Mouse (Mus musculus) brain, embryonic 14.5 days (tissue): ENCODE data around the gene Papss1.

Experiments
- CTCF ChIP-seq: fragments of 200-500 bp; IDR thresholded peaks from 2 replicates; pipeline ENCODE4 v1.5.1; 2012; ENCODE audit warnings: inconsistent platforms, mild to moderate bottlenecking, moderate library complexity, borderline replicate concordance; ENCODE audit not compliant: insufficient read depth, insufficient read length; ENCODE audit errors: extremely low read depth
- POLR2A ChIP-seq: fragments of 200-500 bp; IDR thresholded peaks from 2 replicates; pipeline ENCODE4 v1.6.1; 2012; ENCODE audit warnings: mild to moderate bottlenecking, inconsistent platforms, borderline replicate concordance; ENCODE audit not compliant: poor library complexity, insufficient read depth, insufficient read length, severe bottlenecking; ENCODE audit errors: extremely low read depth

DNA sequence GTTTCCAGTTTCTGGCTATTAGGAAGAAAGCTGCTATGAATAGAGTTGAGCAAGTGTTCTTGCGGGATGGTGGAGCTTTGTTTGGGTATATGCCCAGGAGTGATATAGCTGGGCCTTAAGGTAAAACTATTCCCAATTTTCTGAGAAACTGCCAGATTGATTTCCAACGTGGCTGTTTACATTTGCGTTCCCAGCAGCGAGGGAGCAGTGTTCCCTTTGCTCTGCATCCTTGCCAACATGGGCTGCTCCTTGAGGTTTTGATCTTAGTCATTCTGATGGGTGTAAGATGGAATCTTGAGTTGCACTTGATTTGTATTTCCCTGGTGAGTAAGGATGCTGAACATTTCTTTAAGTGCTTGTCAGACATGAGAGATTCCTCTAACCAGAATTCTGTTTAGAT is 14.5 kb upstream of the Papss1 start:
- no peak for TF ChIP-seq CTCF
- no peak for TF ChIP-seq POLR2A
